Mouse (Mus musculus) heart, postnatal 0 days (tissue): ENCODE measurements around the gene Hs3st2.

Experiments used
- CTCF ChIP-seq: IDR thresholded peaks from 2 replicates; pipeline ENCODE4 v1.5.1; 2016; ENCODE audit warnings: antibody characterized with exemption, control low read depth, low read depth
- EP300 ChIP-seq: IDR thresholded peaks from 2 replicates; pipeline ENCODE4 v1.6.1; 2016; ENCODE audit warnings: antibody characterized with exemption, low read depth

DNA sequence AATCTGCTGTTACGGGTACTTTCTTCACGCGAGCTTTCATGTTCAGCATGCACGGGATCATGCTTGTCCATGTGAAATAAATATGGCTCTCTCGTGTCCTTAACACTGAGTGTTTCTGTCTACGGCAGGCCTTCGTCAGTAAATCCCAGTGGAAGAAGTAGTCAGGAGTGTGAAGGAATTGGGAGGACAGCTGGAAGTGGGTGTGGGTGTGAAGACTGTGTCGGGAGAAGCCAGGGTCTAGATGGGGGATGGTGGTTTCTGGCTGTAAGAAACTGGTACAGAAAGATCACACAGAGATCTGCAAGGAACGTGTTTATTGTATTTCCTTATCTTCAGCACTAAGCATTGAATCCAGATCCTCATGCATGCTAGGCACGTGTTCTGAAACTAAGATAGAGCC lies 110.0 kb downstream of the Hs3st2 start:
- TF ChIP-seq CTCF, result no peak
- no peak for TF ChIP-seq EP300
